Mouse (Mus musculus): ENCODE data around the gene Bpifc. TPM values are rescaled to one million over a fixed set of nuclear protein-coding genes. Genes with fewer than 3 reads are reported as not detected.
A peak's percentile ranks its signal among the peaks of the same experiment; 100 is the strongest.

The Bpifc gene
- polyA plus RNA-seq, 1 experiment from 2014 or later = 22.3 TPM

GRCm38 (mm10) chr10:86010636-86011035 is 1.1 kb downstream of the Bpifc start:
- H3K4me3 ChIP-seq = peak overlapping the region; percentile 3; the same call in 1 of the 2 replicates
- no peak overlapping the region for H3K9ac ChIP-seq
- no peaks in the 10 kb centered on the region for H3K4me1 ChIP-seq
- H3K27me3 ChIP-seq = no peaks in the 10 kb centered on the region
- ATAC-seq (ENCODE audit: insufficient number of reproducible peaks, low FRiP score, low TSS enrichment, low read depth) = no peak
- H3K4me2 ChIP-seq = no peak overlapping the region
- WGBS = 15% methylated on average over 6 of the region's 6 CpGs
- H3K9me3 ChIP-seq = no peaks in the 10 kb centered on the region
- H3K27ac ChIP-seq = 0 out of 2 replicates have a peak overlapping the region, but pooled peaks have one; percentile 3
- no peaks in the 10 kb centered on the region for H3K36me3 ChIP-seq

GRCm38 (mm10) chr10:86009688-86010087 is 2.0 kb downstream of the Bpifc start:
- no peaks in the 10 kb centered on the region for H3K36me3 ChIP-seq
- ATAC-seq (ENCODE audit: insufficient number of reproducible peaks, low FRiP score, low TSS enrichment, low read depth) = no peak
- no peak overlapping the region for H3K27ac ChIP-seq
- H3K9ac ChIP-seq = no peak overlapping the region
- no peak overlapping the region for H3K4me3 ChIP-seq
- H3K9me3 ChIP-seq = no peaks in the 10 kb centered on the region
- WGBS = 77% methylated on average over 2 of the region's 2 CpGs
- no peaks in the 10 kb centered on the region for H3K27me3 ChIP-seq
- no peaks in the 10 kb centered on the region for H3K4me1 ChIP-seq
- no peak overlapping the region for H3K4me2 ChIP-seq

- H3K9me3 ChIP-seq = no peaks in the 10 kb centered on the region
- no peaks in the 10 kb centered on the region for H3K27me3 ChIP-seq
- H3K27ac ChIP-seq = no peak overlapping the region
- no peak overlapping the region for H3K4me3 ChIP-seq
- no peaks in the 10 kb centered on the region for H3K36me3 ChIP-seq
- 78% methylated on average over 5 of the region's 5 CpGs for WGBS
- no peak for ATAC-seq (ENCODE audit: insufficient number of reproducible peaks, low FRiP score, low TSS enrichment, low read depth)
- H3K9ac ChIP-seq = no peak overlapping the region
- H3K4me1 ChIP-seq = no peaks in the 10 kb centered on the region
- no peak overlapping the region for H3K4me2 ChIP-seq
These were observed 5.2 kb downstream of the Bpifc start for GRCm38 (mm10) chr10:86006455-86006854.

- no peak overlapping the region for H3K27ac ChIP-seq
- H3K4me1 ChIP-seq = no peaks in the 10 kb centered on the region
- no peak for ATAC-seq (ENCODE audit: insufficient number of reproducible peaks, low FRiP score, low TSS enrichment, low read depth)
- no peak overlapping the region for H3K4me3 ChIP-seq
- no peak overlapping the region for H3K4me2 ChIP-seq
- no peaks in the 10 kb centered on the region for H3K27me3 ChIP-seq
- WGBS = 92% methylated on average over 4 of the region's 4 CpGs
- no peaks in the 10 kb centered on the region for H3K36me3 ChIP-seq
- no peaks in the 10 kb centered on the region for H3K9me3 ChIP-seq
- no peak overlapping the region for H3K9ac ChIP-seq
These were observed 11.2 kb downstream of the Bpifc start for GRCm38 (mm10) chr10:86000447-86000846.

- Histone ChIP-seq H3K4me2 (no peak overlapping the region), H3K4me3 (no peak overlapping the region), H3K27me3 (no peaks in the 10 kb centered on the region), H3K36me3 (no peaks in the 10 kb centered on the region), H3K27ac (no peak overlapping the region), H3K4me1 (no peaks in the 10 kb centered on the region), H3K9me3 (no peaks in the 10 kb centered on the region), H3K9ac (no peak overlapping the region)
- no peak for ATAC-seq (ENCODE audit: insufficient number of reproducible peaks, low FRiP score, low TSS enrichment, low read depth)
- 60% methylated on average over 5 of the region's 5 CpGs for WGBS
These were observed 17.1 kb downstream of the Bpifc start for GRCm38 (mm10) chr10:85994543-85995104.

- H3K27me3 ChIP-seq = no peaks in the 10 kb centered on the region
- H3K4me3 ChIP-seq = no peak overlapping the region
- no peak overlapping the region for H3K27ac ChIP-seq
- H3K9ac ChIP-seq = no peak overlapping the region
- no peaks in the 10 kb centered on the region for H3K4me1 ChIP-seq
- H3K9me3 ChIP-seq = no peaks in the 10 kb centered on the region
- no peak for ATAC-seq (ENCODE audit: insufficient number of reproducible peaks, low FRiP score, low TSS enrichment, low read depth)
- WGBS = 72% methylated on average over 9 of the region's 9 CpGs
- H3K36me3 ChIP-seq = no peaks in the 10 kb centered on the region
- H3K4me2 ChIP-seq = no peak overlapping the region
These were observed 17.9 kb downstream of the Bpifc start for GRCm38 (mm10) chr10:85993836-85994235.

- no peak overlapping the region for H3K9ac ChIP-seq
- no peaks in the 10 kb centered on the region for H3K9me3 ChIP-seq
- WGBS = 85% methylated on average over 4 of the region's 4 CpGs
- no peak overlapping the region for H3K4me3 ChIP-seq
- H3K4me2 ChIP-seq = no peak overlapping the region
- no peaks in the 10 kb centered on the region for H3K27me3 ChIP-seq
- H3K36me3 ChIP-seq = no peaks in the 10 kb centered on the region
- no peak overlapping the region for H3K27ac ChIP-seq
- no peaks in the 10 kb centered on the region for H3K4me1 ChIP-seq
- ATAC-seq (ENCODE audit: insufficient number of reproducible peaks, low FRiP score, low TSS enrichment, low read depth) = no peak
These were observed 19.3 kb downstream of the Bpifc start for GRCm38 (mm10) chr10:85992412-85992811.

- Histone ChIP-seq H3K27me3 (no peaks in the 10 kb centered on the region), H3K36me3 (no peaks in the 10 kb centered on the region), H3K9ac (no peak overlapping the region), H3K9me3 (no peaks in the 10 kb centered on the region), H3K4me2 (no peak overlapping the region), H3K4me1 (no peaks in the 10 kb centered on the region), H3K4me3 (no peak overlapping the region), H3K27ac (no peak overlapping the region)
- 60% methylated on average over 6 of the region's 6 CpGs for WGBS
- no peak for ATAC-seq (ENCODE audit: insufficient number of reproducible peaks, low FRiP score, low TSS enrichment, low read depth)
These were observed 22.1 kb downstream of the Bpifc start for GRCm38 (mm10) chr10:85989412-85990115.

GRCm38 (mm10) chr10:85972915-85973314 is 38.8 kb downstream of the Bpifc start:
- H3K27me3 ChIP-seq = no peaks in the 10 kb centered on the region
- H3K4me1 ChIP-seq = no peaks in the 10 kb centered on the region
- no peak overlapping the region for H3K4me2 ChIP-seq
- no peak overlapping the region for H3K9ac ChIP-seq
- peak; percentile 76; the same call in 1 of the 2 replicates for ATAC-seq (ENCODE audit: insufficient number of reproducible peaks, low FRiP score, low TSS enrichment, low read depth)
- H3K4me3 ChIP-seq = no peak overlapping the region
- H3K27ac ChIP-seq = peak overlapping the region; percentile 72
- 70% methylated on average over 4 of the region's 4 CpGs for WGBS
- H3K9me3 ChIP-seq = no peaks in the 10 kb centered on the region
- no peaks in the 10 kb centered on the region for H3K36me3 ChIP-seq

- Histone ChIP-seq H3K9me3 (no peaks in the 10 kb centered on the region), H3K36me3 (no peaks in the 10 kb centered on the region), H3K4me2 (no peak overlapping the region), H3K27me3 (no peaks in the 10 kb centered on the region), H3K9ac (no peak overlapping the region), H3K4me1 (no peaks in the 10 kb centered on the region), H3K27ac (no peak overlapping the region), H3K4me3 (no peak overlapping the region)
- ATAC-seq (ENCODE audit: insufficient number of reproducible peaks, low FRiP score, low TSS enrichment, low read depth) = no peak
- 81% methylated on average over 9 of the region's 9 CpGs for WGBS
These were observed 39.9 kb downstream of the Bpifc start for GRCm38 (mm10) chr10:85971826-85972225.

GRCm38 (mm10) chr10:85969894-85970620 is 41.6 kb downstream of the Bpifc start:
- Histone ChIP-seq H3K27me3 (0 out of 2 replicates have a peak, but pooled peaks cover 4% of the 10 kb centered on the region), H3K4me3 (no peak overlapping the region), H3K4me1 (no peaks in the 10 kb centered on the region), H3K36me3 (no peaks in the 10 kb centered on the region), H3K4me2 (no peak overlapping the region), H3K27ac (no peak overlapping the region), H3K9me3 (no peaks in the 10 kb centered on the region), H3K9ac (no peak overlapping the region)
- no peak for ATAC-seq (ENCODE audit: insufficient number of reproducible peaks, low FRiP score, low TSS enrichment, low read depth)
- 30% methylated on average over 8 of the region's 8 CpGs for WGBS

GRCm38 (mm10) chr10:85968731-85969130 is 43.0 kb downstream of the Bpifc start:
- Histone ChIP-seq H3K4me1 (no peaks in the 10 kb centered on the region), H3K9me3 (no peaks in the 10 kb centered on the region), H3K27me3 (0 out of 2 replicates have a peak, but pooled peaks cover 4% of the 10 kb centered on the region), H3K4me3 (no peak overlapping the region), H3K27ac (no peak overlapping the region), H3K4me2 (no peak overlapping the region), H3K36me3 (no peaks in the 10 kb centered on the region), H3K9ac (no peak overlapping the region)
- 53% methylated on average over 2 of the region's 2 CpGs for WGBS
- no peak for ATAC-seq (ENCODE audit: insufficient number of reproducible peaks, low FRiP score, low TSS enrichment, low read depth)

Data from limb, embryonic 15.5 days (tissue).